Mouse (Mus musculus): ENCODE data around the gene Uqcrfs1.

- TF ChIP-seq POLR2A (IDR thresholded peaks at IDR 0.05; ENCODE audit: borderline replicate concordance, insufficient read depth, low read length) (no peak), CTCF (IDR thresholded peaks at IDR 0.05; ENCODE audit: borderline replicate concordance, insufficient read depth, low read depth, low read length) (0 out of 2 replicates have a peak, but pooled peaks have one; percentile 22)
These were observed 21.6 kb upstream of the Uqcrfs1 start for GRCm38 (mm10) chr13:30566767-30567166.

Measured in cerebellum, adult 2 months (tissue).